Mouse (Mus musculus): ENCODE data around the gene Klhl26.

Klhl26 gene

DNA sequence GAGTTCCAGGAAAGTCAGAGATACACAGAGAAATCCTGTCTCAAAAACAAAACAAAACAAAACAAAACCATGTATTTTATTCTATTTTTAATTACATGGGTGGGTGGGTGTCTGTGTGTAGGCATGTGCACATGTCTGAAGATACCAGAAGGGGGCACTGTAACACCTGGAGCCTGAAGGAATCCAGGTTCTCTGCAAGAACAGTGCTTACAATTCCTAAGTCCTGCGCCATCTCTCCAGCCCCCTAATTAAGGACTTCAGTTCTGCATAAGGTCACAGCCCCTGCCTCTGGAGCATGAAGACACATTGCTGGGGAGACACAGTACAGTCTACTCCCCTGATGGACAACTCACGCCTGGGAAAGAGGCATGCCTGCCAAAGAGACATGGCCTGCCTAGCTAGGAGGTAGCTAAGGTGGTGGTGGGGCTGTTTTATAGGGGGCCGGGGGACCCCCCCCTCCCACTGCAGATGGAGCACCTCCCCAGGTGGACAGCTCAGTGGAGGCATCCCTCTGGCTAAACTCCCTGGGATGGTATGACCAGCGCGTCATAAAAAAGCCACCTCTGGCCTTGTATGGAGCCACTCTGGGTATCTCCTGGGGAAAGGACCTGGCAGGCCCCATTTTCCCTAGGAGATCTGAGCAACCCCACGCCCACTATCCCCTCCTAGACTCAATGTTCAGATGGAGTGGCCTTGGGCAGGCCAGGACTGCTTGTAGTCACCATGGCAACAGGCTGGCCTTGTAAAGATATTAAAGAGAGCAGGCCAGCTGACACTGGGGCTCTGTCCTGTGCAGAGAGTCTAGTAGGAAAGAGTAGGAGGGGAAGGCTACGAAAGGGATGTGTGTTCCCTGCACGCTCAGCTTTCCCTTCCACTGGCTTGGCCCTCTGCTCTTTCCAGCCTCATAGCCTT lies 61.0 kb downstream of the Klhl26 start:
- in situ Hi-C loops (cut with MboI, MseI), result no loop called here

DNA sequence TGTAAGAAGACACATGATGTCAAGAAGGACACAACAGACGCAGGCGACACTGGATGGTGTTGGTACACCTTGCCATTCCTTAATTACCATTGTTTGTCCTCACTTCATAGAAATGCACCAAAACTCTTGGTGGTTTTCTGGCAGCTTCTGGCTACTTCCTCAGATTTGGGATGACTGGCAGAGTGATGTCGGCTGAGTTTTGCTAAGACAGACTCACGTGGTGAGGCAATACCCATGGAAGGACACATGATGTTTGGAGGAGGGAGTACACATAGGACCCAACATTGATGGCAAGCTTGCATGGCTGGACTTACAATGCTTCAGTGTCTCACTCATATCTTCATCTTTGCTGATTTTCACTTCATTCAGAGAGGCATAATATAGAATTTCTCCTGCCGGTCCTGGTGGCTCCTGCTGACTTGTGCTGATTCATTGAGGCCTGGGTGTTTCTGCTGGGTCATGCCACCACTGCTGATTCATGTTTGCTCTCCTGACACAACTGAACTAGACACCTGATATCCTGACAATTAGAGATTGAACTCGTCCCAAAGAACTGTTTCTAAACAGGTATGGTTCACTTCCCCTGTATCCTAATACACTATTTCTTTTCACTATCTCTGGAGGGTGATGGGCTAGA lies 62.3 kb downstream of the Klhl26 start:
- in situ Hi-C loops (cut with MboI, MseI), result loop anchor here (5.0 kb wide), 1 partner anchor 88 kb away; no protein-coding TSS in a partner anchor

DNA sequence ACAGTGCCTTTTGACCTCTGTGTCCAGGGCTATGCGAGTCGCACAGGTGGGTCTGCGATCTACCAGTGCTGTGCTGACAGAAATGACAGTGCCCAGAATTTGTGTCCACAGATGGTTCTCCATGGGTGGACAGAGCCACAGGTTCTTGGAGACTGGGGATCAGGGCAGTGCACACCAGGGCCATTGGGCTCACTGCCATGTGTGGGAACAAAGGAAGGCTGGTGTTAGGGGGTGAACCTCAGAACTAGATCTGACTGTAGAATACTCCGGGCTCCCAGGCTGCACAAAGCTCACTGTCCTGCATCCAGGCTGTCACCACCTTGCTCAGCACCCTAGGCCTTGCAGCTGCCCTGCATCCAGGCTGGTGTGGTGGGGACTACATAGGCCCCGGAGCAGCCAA lies 66.5 kb downstream of the Klhl26 start:
- in situ Hi-C loops (cut with MboI, MseI), result loop anchor here (5.0 kb wide), 1 partner anchor 92 kb away; no protein-coding TSS in a partner anchor

DNA sequence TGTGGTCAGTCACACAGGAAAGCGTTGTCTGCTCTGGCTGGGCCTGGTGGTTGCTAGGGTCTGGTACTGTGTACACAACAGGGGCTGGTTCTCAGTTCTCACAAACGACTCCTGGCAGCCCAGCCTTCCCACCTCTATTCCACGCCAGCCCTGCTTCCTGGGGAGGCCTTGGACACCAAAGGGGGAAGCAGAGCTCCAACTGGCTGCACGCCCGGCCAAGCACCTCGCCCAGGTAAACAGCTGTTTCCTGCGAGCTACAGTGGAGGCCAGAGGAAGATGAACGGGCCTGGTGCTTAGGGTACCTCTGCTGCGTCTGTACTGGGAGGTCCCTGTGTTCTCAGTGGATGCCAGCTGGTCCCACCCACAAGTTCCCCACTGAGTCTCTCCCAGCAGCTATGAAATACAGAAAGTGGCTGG lies 67.3 kb downstream of the Klhl26 start:
- in situ Hi-C loops (cut with MboI, MseI), result no loop called here

DNA sequence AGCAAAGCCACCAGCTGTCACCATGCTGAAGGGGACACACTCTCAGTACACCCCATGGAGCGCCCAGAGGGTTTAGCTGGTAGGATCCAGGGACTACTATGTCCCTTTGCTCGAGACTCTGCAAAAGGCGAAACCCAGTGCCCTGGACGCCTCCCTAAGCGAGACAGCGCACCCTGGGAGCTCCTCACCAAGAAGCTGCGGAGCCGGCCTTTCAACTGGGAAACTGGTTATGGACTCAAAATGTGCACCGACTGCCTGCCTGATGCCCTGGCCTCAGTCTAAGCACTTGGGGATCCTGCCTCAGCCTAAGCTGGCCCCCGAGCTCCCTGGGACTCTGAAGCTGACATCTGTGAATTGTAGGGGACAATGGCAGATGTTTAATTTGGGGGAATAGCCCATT lies 67.7 kb downstream of the Klhl26 start:
- in situ Hi-C loops (cut with MboI, MseI), result no loop called here

DNA sequence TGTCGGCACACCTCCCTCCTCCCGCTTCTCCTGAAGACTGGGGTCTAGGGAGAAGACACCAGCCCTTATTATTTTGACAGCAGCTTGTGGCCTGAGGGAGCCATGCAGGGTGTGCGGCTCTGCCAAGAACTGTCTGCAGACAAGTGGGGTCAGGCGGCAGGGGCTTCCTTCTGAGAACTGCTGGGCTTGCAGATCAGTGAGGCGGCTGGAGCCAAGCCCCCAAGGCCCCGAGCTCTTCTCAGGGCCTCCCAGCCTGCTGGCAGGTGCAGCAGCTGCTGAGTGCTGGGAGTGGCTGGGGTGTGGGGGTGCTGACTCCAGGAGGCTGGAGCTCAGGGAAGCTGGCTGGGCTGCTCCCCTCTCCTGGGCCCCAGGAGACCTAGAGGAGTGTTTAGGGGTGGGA lies 68.5 kb downstream of the Klhl26 start:
- in situ Hi-C loops (cut with MboI, MseI), result no loop called here

DNA sequence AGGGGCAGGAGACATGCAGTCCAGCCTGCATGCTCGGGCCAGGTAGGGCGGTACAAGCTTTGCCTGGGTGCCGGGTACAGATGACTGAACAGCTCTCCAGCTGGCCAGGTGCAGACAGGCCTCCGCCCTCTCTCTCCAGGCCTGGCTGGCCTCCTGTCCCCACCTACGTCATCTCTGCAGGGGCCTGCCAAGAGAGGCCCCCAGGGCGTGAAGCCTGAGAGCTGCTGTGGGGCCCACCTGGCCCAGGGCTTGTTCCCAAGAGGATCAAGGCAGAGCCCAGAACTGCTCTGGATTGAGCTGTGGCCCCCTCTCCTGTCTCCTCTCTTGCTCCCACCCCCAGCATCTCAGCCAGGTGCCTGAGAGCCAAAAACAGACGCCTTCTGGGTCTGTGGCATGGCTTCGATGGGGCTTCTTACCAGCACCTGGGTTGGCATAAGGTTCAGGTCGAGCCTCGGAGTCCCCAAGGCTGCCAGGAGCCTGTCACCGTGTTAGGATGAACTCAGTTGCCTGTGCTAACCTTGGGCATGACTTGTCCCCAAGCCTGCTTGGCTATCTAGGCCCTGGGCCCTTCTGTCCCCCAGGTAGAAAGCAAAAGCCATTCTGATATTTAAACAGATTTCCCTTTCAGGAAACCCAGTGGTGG lies 70.2 kb downstream of the Klhl26 start:
- in situ Hi-C loops (cut with MboI, MseI), result no loop called here

DNA sequence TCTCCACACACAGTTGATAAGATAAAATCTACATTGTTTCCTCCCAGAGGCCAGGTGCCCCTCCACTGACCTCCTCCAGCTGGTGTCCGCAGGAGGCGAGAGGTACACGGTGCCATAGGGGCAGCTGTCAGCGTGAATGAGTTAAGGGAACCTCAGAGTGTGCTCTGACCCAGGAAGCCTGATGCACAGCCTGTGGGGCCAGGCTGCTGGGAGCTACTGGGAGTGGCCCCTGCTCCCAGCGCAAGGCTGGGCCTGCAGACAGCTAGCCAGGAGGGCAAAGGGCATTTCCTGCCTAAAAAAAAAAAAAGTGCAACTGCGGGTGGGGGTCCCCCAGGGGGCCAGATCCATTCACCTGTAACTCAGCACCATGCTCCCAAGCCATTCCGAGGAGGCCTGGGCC lies 71.6 kb downstream of the Klhl26 start:
- in situ Hi-C loops (cut with MboI, MseI), result no loop called here

DNA sequence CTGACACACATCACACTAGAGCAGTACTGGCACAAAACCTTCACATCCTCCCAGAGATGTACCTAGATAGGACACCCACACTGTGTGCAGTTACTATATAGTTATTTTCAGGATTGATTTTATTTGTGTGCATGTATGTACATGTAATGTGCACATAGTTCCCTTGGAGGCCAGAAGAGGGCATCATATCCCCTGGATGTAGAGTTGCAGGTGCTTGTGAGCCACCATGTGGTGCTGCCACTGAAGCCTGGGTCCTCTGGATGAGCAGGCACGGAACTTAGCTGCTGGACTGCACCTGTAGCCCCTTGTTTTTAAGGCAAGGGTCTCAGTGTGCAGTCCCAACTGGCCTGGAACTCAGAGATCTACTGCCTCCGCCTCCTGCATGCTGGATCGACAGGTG lies 72.6 kb downstream of the Klhl26 start:
- in situ Hi-C loops (cut with MboI, MseI), result no loop called here
